Mouse (Mus musculus) liver, embryonic 16.5 days (tissue): ENCODE data around the gene C2cd5. TPM values are rescaled to one million over a fixed set of nuclear protein-coding genes. Genes with fewer than 3 reads are reported as not detected.

Experiments used
- ATAC-seq: fragments of 200-750 bp; cut with Nextera tagmentation; 2 replicates; pipeline ENCODE4 v1.8.0; 2017; ENCODE audit warnings: low read depth, mild to moderate bottlenecking, moderate number of reproducible peaks, moderate library complexity
- H3K27ac ChIP-seq: fragments of 300-500 bp; sonication (generic); 2 replicates; pipeline ENCODE4 v1.5.1; 2014; ENCODE audit warnings: mild to moderate bottlenecking, low read length
- H3K27me3 ChIP-seq: fragments of 300-500 bp; sonication (generic); 2 replicates; pipeline ENCODE4 v1.6.1; 2014; ENCODE audit warnings: low read depth, low read length, mixed read lengths; ENCODE audit not compliant: control insufficient read depth, insufficient read depth
- H3K36me3 ChIP-seq: fragments of 300-500 bp; sonication (generic); 2 replicates; pipeline ENCODE4 v1.6.1; 2014; ENCODE audit warnings: mild to moderate bottlenecking; ENCODE audit not compliant: control insufficient read depth, insufficient read depth
- H3K4me1 ChIP-seq: fragments of 300-500 bp; sonication (generic); 2 replicates; pipeline ENCODE4 v1.6.1; 2014; ENCODE audit warnings: low read depth, low read length, mixed read lengths; ENCODE audit not compliant: control insufficient read depth
- H3K4me2 ChIP-seq: fragments of 300-500 bp; sonication (generic); 2 replicates; pipeline ENCODE4 v1.6.1; 2014; ENCODE audit warnings: low read depth, low read length, mixed read lengths
- H3K4me3 ChIP-seq: fragments of 300-500 bp; sonication (generic); 2 replicates; pipeline ENCODE4 v1.5.1; 2014; ENCODE audit warnings: low read depth, mild to moderate bottlenecking, low read length
- H3K9ac ChIP-seq: fragments of 300-500 bp; sonication (generic); 2 replicates; pipeline ENCODE4 v1.6.1; 2014; ENCODE audit warnings: low read depth, low read length
- H3K9me3 ChIP-seq: fragments of 300-500 bp; sonication (generic); replicated peaks from 2 replicates; pipeline ENCODE4 v1.6.1; 2016; ENCODE audit warnings: low read length; ENCODE audit not compliant: control insufficient read depth
- WGBS: fragments of 180-500 bp; shearing (Covaris S2); extraction: QIAGEN DNeasy Blood & Tissue Kit; methylation state at CpG from one replicate; pipeline ENCODE4 v1.1.7; 2014; ENCODE audit not compliant: insufficient replicate concordance; 5-methylcytosine and 5-hydroxymethylcytosine counted together
- polyA plus RNA-seq: library from polyadenylated mRNA; unstranded; fragments of >200 nt; fragmentation: Nextera tagmentation; extraction: Ambion mirVana; gene quantifications from 2 replicates; pipeline ENCODE4 v1.2.1, GENCODE M21; 2015

Gene C2cd5
- polyA plus RNA-seq, 1 experiment from 2014 or later = 18.5 TPM

DNA sequence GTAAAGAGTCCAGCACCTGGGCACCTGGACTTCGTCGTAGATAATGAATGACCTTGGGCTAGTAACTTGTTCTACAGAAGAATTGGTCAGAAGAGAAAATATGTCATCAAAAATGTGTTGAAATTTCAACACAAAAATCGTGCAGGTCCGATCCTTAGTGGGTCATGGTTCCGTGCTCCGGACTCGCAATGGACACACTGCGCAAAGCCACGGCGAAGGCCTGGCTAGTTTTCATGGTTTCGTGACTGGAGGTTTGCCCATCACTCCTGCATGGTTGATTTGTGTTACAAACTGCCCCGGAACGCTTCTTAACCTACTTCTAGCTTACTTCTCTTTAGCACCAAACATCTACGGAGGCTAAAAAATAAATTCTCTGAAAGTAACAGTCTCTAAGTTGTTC lies 137.1 kb downstream of the C2cd5 start:
- WGBS = 71% methylated on average over 14 of the region's 14 CpGs
- no peak overlapping the region for H3K4me3 ChIP-seq
- no peak for ATAC-seq
- H3K36me3 ChIP-seq = no peaks in the 10 kb centered on the region
- H3K27me3 ChIP-seq = peaks cover 31% of the 10 kb centered on the region
- no peaks in the 10 kb centered on the region for H3K9me3 ChIP-seq
- H3K4me1 ChIP-seq = no peaks in the 10 kb centered on the region; the same call in 1 of the 2 replicates
- no peak overlapping the region for H3K4me2 ChIP-seq
- no peak overlapping the region for H3K27ac ChIP-seq
- no peak overlapping the region for H3K9ac ChIP-seq

- Histone ChIP-seq H3K27me3 (peaks cover 31% of the 10 kb centered on the region), H3K36me3 (no peaks in the 10 kb centered on the region), H3K9me3 (no peaks in the 10 kb centered on the region), H3K27ac (no peak overlapping the region), H3K9ac (no peak overlapping the region), H3K4me2 (no peak overlapping the region), H3K4me1 (no peaks in the 10 kb centered on the region; the same call in 1 of the 2 replicates), H3K4me3 (no peak overlapping the region)
- no peak for ATAC-seq
- WGBS = 39% methylated on average over 10 of the region's 10 CpGs
Observed at GRCm38 (mm10) chr6:142962476-142962875, 137.5 kb downstream of the C2cd5 start.

DNA sequence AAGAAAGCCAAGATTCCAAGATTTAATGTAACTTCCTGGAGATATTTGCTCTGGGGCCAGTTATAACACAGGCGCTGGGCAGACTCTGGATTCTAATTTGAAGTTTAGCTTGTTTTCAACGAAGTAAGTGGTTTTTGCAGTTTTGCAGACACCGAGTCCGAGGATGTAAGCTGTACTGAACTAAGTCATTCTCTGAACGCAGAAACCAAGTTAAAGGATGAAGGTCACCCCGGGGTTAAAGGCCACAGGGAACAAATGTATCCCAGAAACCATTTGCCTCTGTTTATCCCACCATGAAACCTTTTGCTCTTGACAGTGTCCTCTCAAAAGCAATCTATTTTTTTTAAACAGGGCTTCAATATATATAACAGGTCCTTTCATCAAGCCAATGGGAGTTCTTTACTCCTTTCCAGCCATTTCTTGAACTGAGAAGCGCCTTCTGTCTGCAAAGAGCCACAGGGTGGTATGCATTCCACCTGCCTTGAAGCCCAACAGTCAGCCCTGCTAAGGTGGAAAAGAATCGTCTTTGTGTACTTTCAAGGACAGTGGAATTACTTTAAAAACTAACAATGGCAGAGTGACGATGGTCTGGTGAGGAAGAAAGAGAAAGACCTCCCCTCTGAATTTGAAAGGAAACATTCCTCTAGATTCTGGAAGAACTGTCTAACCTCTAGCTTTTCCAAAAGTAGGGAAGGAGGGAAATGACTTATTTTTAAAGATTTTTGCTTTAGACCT lies 138.1 kb downstream of the C2cd5 start:
- 54% methylated on average over 9 of the region's 9 CpGs for WGBS
- Histone ChIP-seq H3K4me3 (no peak overlapping the region), H3K4me2 (no peak overlapping the region), H3K27ac (no peak overlapping the region), H3K36me3 (no peaks in the 10 kb centered on the region), H3K9me3 (no peaks in the 10 kb centered on the region), H3K9ac (no peak overlapping the region), H3K4me1 (no peaks in the 10 kb centered on the region; the same call in 1 of the 2 replicates), H3K27me3 (peaks cover 31% of the 10 kb centered on the region)
- ATAC-seq = no peak

Other genes with a start within 250 kb of the C2cd5 start
- 0.05 and 0.21 TPM in 2 replicates for gene St8sia1, start 135.7 kb downstream of the C2cd5 start, polyA plus RNA-seq
- 7.8 and 8.7 TPM in 2 replicates for gene Etnk1, start 67.1 kb upstream of the C2cd5 start, polyA plus RNA-seq